ENCODE assay signal across 10 mouse cellular contexts in genomic region chr11:50932040-50932439, GRCm38 (mm10). TPM values are rescaled to one million over a fixed set of nuclear protein-coding genes. Genes with fewer than 3 reads are reported as not detected.
DNase-seq lines count a peak whose midpoint lies in the region; ATAC-seq lines count a peak whose summit lies in the region.
"Had no signal": no experiment of that assay in that cellular context is flagged by ENCODE, and none has a peak within 500 bp of the region (broad histone marks: within the 10 kb centered on the region; RNA-seq: fewer than 3 reads in every experiment).

No protein-coding gene starts in this region.

- DNase-seq in heart, postnatal 4 days, result no peak
- DNase-seq in embryonic facial prominence, embryonic 14.5 days (ENCODE audit: low spot score), result no peak
- no peak for DNase-seq in B cell, adult 2 months
- no peak for DNase-seq in ovary, postnatal 36 days (ENCODE audit: low spot score)
- DNase-seq in adrenal gland, postnatal 10 days, result no peak

- H3K36me3 ChIP-seq in heart, embryonic 14.5 days (ENCODE audit: control insufficient read depth, insufficient read depth, low read length), result no peaks in the 10 kb centered on the region
- H3K36me3 ChIP-seq in embryonic facial prominence, embryonic 14.5 days (ENCODE audit: control insufficient read depth, insufficient read depth, low read length), result no peaks in the 10 kb centered on the region
- H3K36me3 ChIP-seq in intestine, embryonic 15.5 days, result no peaks in the 10 kb centered on the region
- no peaks in the 10 kb centered on the region for H3K36me3 ChIP-seq in midbrain, embryonic 16.5 days (ENCODE audit: control insufficient read depth, insufficient read depth, low read length)

- H3K27ac ChIP-seq in heart, embryonic 14.5 days (replicated peaks in 1 of 2; ENCODE audit: control insufficient read depth in 1 of 2, insufficient read depth in 1 of 2, low read depth in 2 of 2, low read length in 2 of 2), result no peak overlapping the region
- no peak overlapping the region; the same call in 1 of the 2 replicates for H3K27ac ChIP-seq in embryonic facial prominence, embryonic 14.5 days (replicated peaks; ENCODE audit: low read depth, low read length)
- H3K27ac ChIP-seq in intestine, embryonic 15.5 days, result no peak overlapping the region
- H3K27ac ChIP-seq in midbrain, embryonic 16.5 days (ENCODE audit: low read length), result peak overlapping the region; percentile 89

- ATAC-seq in heart, embryonic 14.5 days (ENCODE audit: insufficient number of reproducible peaks, insufficient read depth, low FRiP score, low read depth), result no peak
- ATAC-seq in embryonic facial prominence, embryonic 14.5 days (ENCODE audit: low read depth), result no peak
- 0 out of 2 replicates have a peak, but pooled peaks have one; percentile 31 for ATAC-seq in intestine, embryonic 15.5 days
- ATAC-seq in midbrain, embryonic 16.5 days, result peak; percentile 65

- no peaks in the 10 kb centered on the region for H3K9me3 ChIP-seq in heart, embryonic 14.5 days (ENCODE audit: control insufficient read depth, low read length)
- no peaks in the 10 kb centered on the region for H3K9me3 ChIP-seq in embryonic facial prominence, embryonic 14.5 days (ENCODE audit: control insufficient read depth, low read length)
- no peaks in the 10 kb centered on the region for H3K9me3 ChIP-seq in intestine, embryonic 15.5 days
- no peaks in the 10 kb centered on the region for H3K9me3 ChIP-seq in midbrain, embryonic 16.5 days (replicated peaks; ENCODE audit: control insufficient read depth, low read length, poor library complexity, severe bottlenecking)

- H3K4me2 ChIP-seq in heart, embryonic 14.5 days (ENCODE audit: low read length), result peak overlapping the region; percentile 98
- H3K4me2 ChIP-seq in embryonic facial prominence, embryonic 14.5 days (ENCODE audit: low read depth, low read length), result peak overlapping the region; percentile 85
- 0 out of 2 replicates have a peak overlapping the region, but pooled peaks have one; percentile 94 for H3K4me2 ChIP-seq in intestine, embryonic 15.5 days (replicated peaks)
- H3K4me2 ChIP-seq in midbrain, embryonic 16.5 days (ENCODE audit: low read length), result peak overlapping the region; percentile 61

- 79% methylated on average over 1 of the region's 1 CpGs for WGBS in heart, embryonic 14.5 days
- 76% methylated on average over 1 of the region's 1 CpGs for WGBS in embryonic facial prominence, embryonic 14.5 days
- 86% methylated on average over 1 of the region's 1 CpGs for WGBS in intestine, embryonic 15.5 days
- WGBS in midbrain, embryonic 16.5 days, result 56% methylated on average over 1 of the region's 1 CpGs

- peak overlapping the region in 1 of 2 experiments; percentile 80; a peak in 1 of 4 replicates for H3K4me3 ChIP-seq in heart, embryonic 14.5 days (ENCODE audit: control insufficient read depth in 1 of 2, insufficient read depth in 1 of 2, low read depth in 1 of 2, low read length in 2 of 2)
- H3K4me3 ChIP-seq in embryonic facial prominence, embryonic 14.5 days (ENCODE audit: low read depth, low read length), result peak overlapping the region; percentile 61
- H3K4me3 ChIP-seq in intestine, embryonic 15.5 days (replicated peaks), result no peak overlapping the region
- peak overlapping the region; percentile 70 for H3K4me3 ChIP-seq in midbrain, embryonic 16.5 days (ENCODE audit: low read depth, low read length)

- peaks cover 5 to 9% of the 10 kb centered on the region in 2 experiments; a peak in 1 of 4 replicates for H3K4me1 ChIP-seq in heart, embryonic 14.5 days (ENCODE audit: control insufficient read depth in 2 of 2, insufficient read depth in 2 of 2, low read length in 2 of 2)
- no peaks in the 10 kb centered on the region; the same call in 1 of the 2 replicates for H3K4me1 ChIP-seq in embryonic facial prominence, embryonic 14.5 days (ENCODE audit: control insufficient read depth, insufficient read depth, low read length)
- no peaks in the 10 kb centered on the region for H3K4me1 ChIP-seq in intestine, embryonic 15.5 days (replicated peaks)
- peaks cover 5% of the 10 kb centered on the region; the same call in 1 of the 2 replicates for H3K4me1 ChIP-seq in midbrain, embryonic 16.5 days (ENCODE audit: control insufficient read depth, insufficient read depth, low read length)

- peaks cover 6% of the 10 kb centered on the region for H3K27me3 ChIP-seq in heart, embryonic 14.5 days (ENCODE audit: control insufficient read depth, insufficient read depth, low read length)
- no peaks in the 10 kb centered on the region for H3K27me3 ChIP-seq in embryonic facial prominence, embryonic 14.5 days (replicated peaks; ENCODE audit: control insufficient read depth, insufficient read depth, low read length)
- no peaks in the 10 kb centered on the region; the same call in 1 of the 2 replicates for H3K27me3 ChIP-seq in intestine, embryonic 15.5 days (replicated peaks)
- no peaks in the 10 kb centered on the region for H3K27me3 ChIP-seq in midbrain, embryonic 16.5 days (ENCODE audit: control insufficient read depth, insufficient read depth, low read depth, low read length)

- H3K9ac ChIP-seq in heart, embryonic 14.5 days (ENCODE audit: low read length), result no peak overlapping the region
- H3K9ac ChIP-seq in embryonic facial prominence, embryonic 14.5 days (ENCODE audit: low read depth, low read length), result no peak overlapping the region
- no peak overlapping the region for H3K9ac ChIP-seq in intestine, embryonic 15.5 days
- H3K9ac ChIP-seq in midbrain, embryonic 16.5 days (ENCODE audit: low read depth, low read length), result no peak overlapping the region

RNA-seq across cellular contexts. Expression of gene Zfp354b, which starts 0.6 kb away (rescaled TPM):
- polyA plus RNA-seq in heart, embryonic 14.5 days (2014; fragmentation: Nextera tagmentation; extraction: Ambion mirVana), result 0.77 TPM in 2 replicates
- under 1 TPM; 0.88 to 0.92 TPM for total RNA-seq in heart, postnatal 4 days (2021)
- 1.5 and 1.6 TPM in 2 replicates for polyA plus RNA-seq in embryonic facial prominence, embryonic 14.5 days (2014; fragmentation: Nextera tagmentation; extraction: Ambion mirVana)
- 0.71 and 1.2 TPM in 2 replicates for polyA plus RNA-seq in intestine, embryonic 15.5 days (2015; fragmentation: Nextera tagmentation; extraction: Ambion mirVana)
- 4.9 and 6.1 TPM in 2 replicates for polyA plus RNA-seq in midbrain, embryonic 16.5 days (2015; fragmentation: Nextera tagmentation; extraction: Ambion mirVana)
- total RNA-seq in adrenal gland, postnatal 10 days (2021), result 1 to 10 TPM; 1.4 to 2.6 TPM
- polyA plus RNA-seq: large intestine, adult 2 months had no signal

RNA-seq across cellular contexts. Expression of gene 4933414I15Rik, which starts 11.5 kb away (rescaled TPM):
- polyA plus RNA-seq in heart, embryonic 14.5 days (2014; fragmentation: Nextera tagmentation; extraction: Ambion mirVana), result not detected in 2 replicates
- total RNA-seq in heart, postnatal 4 days (2021), result not detected
- polyA plus RNA-seq in embryonic facial prominence, embryonic 14.5 days (2014; fragmentation: Nextera tagmentation; extraction: Ambion mirVana), result not detected in 2 replicates
- not detected in 2 replicates for polyA plus RNA-seq in intestine, embryonic 15.5 days (2015; fragmentation: Nextera tagmentation; extraction: Ambion mirVana)
- not detected in 2 replicates for polyA plus RNA-seq in midbrain, embryonic 16.5 days (2015; fragmentation: Nextera tagmentation; extraction: Ambion mirVana)
- total RNA-seq in adrenal gland, postnatal 10 days (2021), result not detected
- polyA plus RNA-seq: C2C12; large intestine, adult 2 months had no signal

RNA-seq across cellular contexts. Expression of gene Zfp2, which starts 16.1 kb away (rescaled TPM):
- 7.0 and 7.8 TPM in 2 replicates for polyA plus RNA-seq in heart, embryonic 14.5 days (2014; fragmentation: Nextera tagmentation; extraction: Ambion mirVana)
- 1 to 10 TPM; 2.8 to 3.7 TPM for total RNA-seq in heart, postnatal 4 days (2021)
- 10.1 and 10.5 TPM in 2 replicates for polyA plus RNA-seq in embryonic facial prominence, embryonic 14.5 days (2014; fragmentation: Nextera tagmentation; extraction: Ambion mirVana)
- 9.1 and 9.8 TPM in 2 replicates for polyA plus RNA-seq in intestine, embryonic 15.5 days (2015; fragmentation: Nextera tagmentation; extraction: Ambion mirVana)
- 52.5 and 56.4 TPM in 2 replicates for polyA plus RNA-seq in midbrain, embryonic 16.5 days (2015; fragmentation: Nextera tagmentation; extraction: Ambion mirVana)
- 1 to 10 TPM; 4.9 to 7.0 TPM for total RNA-seq in adrenal gland, postnatal 10 days (2021)

RNA-seq across cellular contexts. Expression of gene Prop1, which starts 21.5 kb away (rescaled TPM):
- polyA plus RNA-seq in heart, embryonic 14.5 days (2014; fragmentation: Nextera tagmentation; extraction: Ambion mirVana), result not detected in 2 replicates
- total RNA-seq in heart, postnatal 4 days (2021), result not detected
- not detected in 2 replicates for polyA plus RNA-seq in embryonic facial prominence, embryonic 14.5 days (2014; fragmentation: Nextera tagmentation; extraction: Ambion mirVana)
- polyA plus RNA-seq in intestine, embryonic 15.5 days (2015; fragmentation: Nextera tagmentation; extraction: Ambion mirVana), result not detected in 2 replicates
- polyA plus RNA-seq in midbrain, embryonic 16.5 days (2015; fragmentation: Nextera tagmentation; extraction: Ambion mirVana), result not detected in 2 replicates
- total RNA-seq in adrenal gland, postnatal 10 days (2021), result not detected
- polyA plus RNA-seq: C2C12; large intestine, adult 2 months had no signal

RNA-seq across cellular contexts. Expression of gene Olfr1378, which starts 34.3 kb away (rescaled TPM):
- not detected in 2 replicates for polyA plus RNA-seq in heart, embryonic 14.5 days (2014; fragmentation: Nextera tagmentation; extraction: Ambion mirVana)
- total RNA-seq in heart, postnatal 4 days (2021), result not detected
- not detected in 2 replicates for polyA plus RNA-seq in embryonic facial prominence, embryonic 14.5 days (2014; fragmentation: Nextera tagmentation; extraction: Ambion mirVana)
- polyA plus RNA-seq in intestine, embryonic 15.5 days (2015; fragmentation: Nextera tagmentation; extraction: Ambion mirVana), result not detected in 2 replicates
- not detected in 2 replicates for polyA plus RNA-seq in midbrain, embryonic 16.5 days (2015; fragmentation: Nextera tagmentation; extraction: Ambion mirVana)
- not detected for total RNA-seq in adrenal gland, postnatal 10 days (2021)
- polyA plus RNA-seq: C2C12; large intestine, adult 2 months had no signal

Comparison
In these comparisons a context has a peak if more than half of its experiments do, and no peak if none do; other contexts are left out.
1. ATAC-seq: peak in intestine, embryonic 15.5 days (single experiment) and midbrain, embryonic 16.5 days (single experiment); none in heart, embryonic 14.5 days (single experiment) and embryonic facial prominence, embryonic 14.5 days (single experiment).
2. Peak in every context shown above with its lines, with median percentiles within 50 percentile points of each other: H3K4me2 ChIP-seq.